Comparison of ENCODE assay signal across 8 mouse cellular contexts in the genomic region with DNA sequence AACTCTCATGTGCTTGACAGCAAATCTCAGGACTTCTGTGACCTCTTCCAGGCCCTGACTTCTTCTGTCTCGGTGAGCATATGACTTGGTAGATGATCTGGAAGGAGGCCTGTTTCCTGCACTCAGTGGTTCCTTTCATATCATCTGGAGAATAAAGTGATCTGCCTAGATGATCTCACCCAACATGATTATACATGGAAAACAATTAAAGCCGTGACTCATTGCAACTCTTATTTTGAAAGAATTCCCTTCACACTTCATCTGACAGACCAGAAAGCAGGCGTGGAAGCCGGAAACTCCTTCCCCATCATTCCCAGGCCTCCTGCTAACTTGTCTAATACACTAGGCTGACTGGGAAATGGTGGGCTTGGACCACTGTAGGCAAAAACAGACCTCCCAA.
"Had no signal": no experiment of that assay in that cellular context is flagged by ENCODE, and none has a peak within 500 bp of the region (broad histone marks: within the 10 kb centered on the region; RNA-seq: fewer than 3 reads in every experiment).

No protein-coding gene starts in this region.

- DNase-seq: liver, postnatal 0 days; lung, adult 2 months; lung, postnatal 14 days; lung, postnatal 36 days; spleen, adult 18-20 months; thymus, adult 18-20 months; thymus, postnatal 14 days; thymus, postnatal 36 days had no signal
